Mouse (Mus musculus) forebrain, embryonic 14.5 days (tissue): ENCODE data around the gene Abcb7. TPM values are rescaled to one million over a fixed set of nuclear protein-coding genes. Genes with fewer than 3 reads are reported as not detected.

Experiments
- ATAC-seq: fragments of 200-750 bp; cut with Nextera tagmentation; 2 replicates; pipeline ENCODE4 v1.8.0; 2017; ENCODE audit warnings: mild to moderate bottlenecking, moderate library complexity
- DNase-seq: peaks from one replicate; pipeline ENCODE4 v3.0.0-alpha.2; 2015; ENCODE audit warnings: low spot score
- H3K27ac ChIP-seq: fragments of 300-500 bp; sonication (generic); 2 replicates; pipeline ENCODE4 v1.5.1; 2014; ENCODE audit warnings: low read depth, mild to moderate bottlenecking, control low read depth, low read length, moderate library complexity
- H3K27me3 ChIP-seq: fragments of 300-500 bp; sonication (generic); replicated peaks from 2 replicates; pipeline ENCODE4 v1.6.1; 2014; ENCODE audit warnings: low read length, control low read depth, mixed read lengths; ENCODE audit not compliant: control insufficient read depth, insufficient read depth
- H3K36me3 ChIP-seq: fragments of 300-500 bp; sonication (generic); 2 replicates; pipeline ENCODE4 v1.6.1; 2014; ENCODE audit warnings: low read length, control low read depth; ENCODE audit not compliant: control insufficient read depth, insufficient read depth
- H3K4me1 ChIP-seq: fragments of 300-500 bp; sonication (generic); 2 replicates; pipeline ENCODE4 v1.6.1; 2014; ENCODE audit warnings: antibody characterized with exemption, low read length, control low read depth; ENCODE audit not compliant: control insufficient read depth, insufficient read depth
- H3K4me2 ChIP-seq: fragments of 300-500 bp; sonication (generic); 2 replicates; pipeline ENCODE4 v1.6.1; 2014; ENCODE audit warnings: mild to moderate bottlenecking, control low read depth, low read length
- H3K4me3 ChIP-seq: fragments of 300-500 bp; sonication (generic); 2 replicates; pipeline ENCODE4 v1.5.1; 2014; ENCODE audit warnings: low read depth, low read length, control low read depth
- H3K9ac ChIP-seq: fragments of 300-500 bp; sonication (generic); 2 replicates; pipeline ENCODE4 v1.6.1; 2014; ENCODE audit warnings: mild to moderate bottlenecking, low read length, control low read depth, moderate library complexity
- H3K9me3 ChIP-seq: fragments of 300-500 bp; sonication (generic); replicated peaks from 2 replicates; pipeline ENCODE4 v1.6.1; 2016; ENCODE audit warnings: low read length, control low read depth, mixed read lengths; ENCODE audit not compliant: control insufficient read depth
- WGBS: fragments of 180-500 bp; shearing (Covaris S2); extraction: QIAGEN DNeasy Blood & Tissue Kit; methylation state at CpG from one replicate; pipeline ENCODE4 v1.1.7; 2014; 5-methylcytosine and 5-hydroxymethylcytosine counted together
- polyA plus RNA-seq: library from polyadenylated mRNA; unstranded; fragments of >200 nt; fragmentation: Nextera tagmentation; extraction: Ambion mirVana; gene quantifications from 2 replicates; pipeline ENCODE4 v1.2.1, GENCODE M21; 2014

The Abcb7 gene
- polyA plus RNA-seq, result 11.0 and 12.1 TPM in 2 replicates

DNA sequence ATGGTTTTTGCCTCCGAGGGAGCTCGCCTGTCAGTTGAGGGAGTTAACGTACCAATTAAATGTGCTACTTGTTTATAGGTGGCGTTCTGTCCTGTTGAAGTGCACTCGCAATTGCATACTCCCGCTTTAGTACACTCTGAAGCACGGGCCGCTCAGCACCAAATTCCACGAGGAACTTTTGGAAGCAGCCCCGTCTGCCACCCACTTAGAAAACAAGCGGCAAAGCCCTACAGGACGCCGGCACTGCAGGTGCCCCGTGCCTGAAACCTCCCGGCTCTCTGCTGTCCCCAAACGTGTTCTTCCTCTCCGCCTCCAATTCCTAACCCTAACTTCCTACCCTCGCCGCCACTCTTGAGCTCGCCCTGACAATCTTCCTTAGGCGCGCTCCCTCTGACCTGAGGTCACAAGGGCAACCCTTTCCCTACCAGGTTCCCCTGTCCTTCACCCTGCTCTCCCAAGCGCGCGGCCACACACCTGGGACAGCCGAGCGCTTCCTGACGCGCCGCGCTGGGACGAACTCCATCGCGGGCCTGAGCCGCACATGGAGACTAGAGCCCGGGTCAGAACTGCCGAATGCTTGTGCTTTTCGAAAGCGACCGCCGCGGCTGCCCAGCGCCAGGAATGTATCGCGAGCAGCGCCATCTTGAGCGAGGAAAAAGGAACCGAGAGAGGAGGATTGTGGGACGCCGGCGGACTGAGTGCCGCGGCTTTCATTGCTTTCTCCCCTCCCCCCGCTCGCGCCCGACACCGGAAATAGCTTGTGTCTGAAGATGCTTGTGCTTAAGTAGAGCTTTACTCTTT lies at the start of gene Abcb7:
Gene Abcb7 (minus strand): TSS at position 674 of the 801 bp plus-strand sequence.
- peak within 1 kb of the TSS; percentile 87 for H3K27ac ChIP-seq
- peak; percentile 98 for ATAC-seq
- H3K27me3 ChIP-seq, result no peaks in the 10 kb centered on the region
- no peaks in the 10 kb centered on the region for H3K4me1 ChIP-seq
- no peaks in the 10 kb centered on the region for H3K9me3 ChIP-seq
- no peaks in the 10 kb centered on the region for H3K36me3 ChIP-seq
- H3K9ac ChIP-seq, result peak within 1 kb of the TSS; percentile 73
- WGBS, result 28% methylated on average over 57 of the region's 58 CpGs
- peak within 1 kb of the TSS; percentile 57 for H3K4me3 ChIP-seq
- peak within 1 kb of the TSS; percentile 45 for H3K4me2 ChIP-seq
- DNase-seq, result peak; percentile 92

DNA sequence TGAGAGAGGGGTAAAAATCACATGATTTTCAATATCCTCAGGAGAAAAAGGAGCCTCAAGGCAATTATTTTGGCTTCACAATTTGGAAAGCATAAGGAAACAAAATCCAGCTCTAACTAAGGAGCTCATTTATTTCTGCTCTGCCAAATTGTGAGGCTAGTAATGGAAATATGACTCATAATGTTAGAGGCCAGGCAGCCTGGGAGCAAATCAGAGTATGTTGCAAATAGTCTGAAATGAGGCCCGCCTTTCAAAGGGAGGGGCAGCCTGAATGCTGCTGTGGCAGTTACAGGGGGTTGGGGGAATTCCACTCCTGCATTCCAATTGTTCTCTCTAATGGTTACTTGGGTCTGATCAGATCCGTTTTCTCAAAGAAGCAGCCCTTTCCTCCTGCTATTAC lies 48.1 kb upstream of the Abcb7 start:
- H3K27ac ChIP-seq, result no peak overlapping the region
- no peak overlapping the region for H3K4me2 ChIP-seq
- DNase-seq, result no peak
- H3K4me1 ChIP-seq, result no peaks in the 10 kb centered on the region
- WGBS, result 44% methylated on average over 2 of the region's 2 CpGs
- no peak overlapping the region for H3K4me3 ChIP-seq
- no peaks in the 10 kb centered on the region for H3K9me3 ChIP-seq
- no peak for ATAC-seq
- H3K27me3 ChIP-seq, result no peaks in the 10 kb centered on the region
- no peaks in the 10 kb centered on the region for H3K36me3 ChIP-seq
- no peak overlapping the region for H3K9ac ChIP-seq

DNA sequence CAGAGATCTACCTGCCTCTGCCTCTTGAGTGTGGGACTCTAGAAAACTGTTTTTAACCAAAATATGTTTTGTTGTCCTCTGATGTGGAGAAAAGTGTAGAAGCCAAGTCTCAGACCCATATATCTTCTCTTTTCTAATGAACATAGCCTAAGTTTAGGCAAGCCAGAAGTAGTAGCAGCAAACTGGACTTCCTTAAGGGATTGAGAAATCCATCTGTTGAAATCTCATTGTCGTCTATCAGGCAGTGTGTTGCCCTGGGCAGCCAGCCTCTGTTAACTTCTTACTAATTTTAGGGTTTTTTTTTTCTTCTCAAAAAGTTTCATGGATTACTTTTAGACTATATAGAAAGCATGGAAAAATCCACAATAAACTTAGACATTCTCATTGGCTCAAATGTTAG lies 38.8 kb upstream of the Abcb7 start:
- DNase-seq, result no peak
- no peak overlapping the region for H3K4me3 ChIP-seq
- H3K4me1 ChIP-seq, result no peaks in the 10 kb centered on the region
- H3K4me2 ChIP-seq, result no peak overlapping the region
- no peaks in the 10 kb centered on the region for H3K27me3 ChIP-seq
- no peak overlapping the region for H3K9ac ChIP-seq
- H3K27ac ChIP-seq, result no peak overlapping the region
- H3K36me3 ChIP-seq, result no peaks in the 10 kb centered on the region
- ATAC-seq, result no peak
- H3K9me3 ChIP-seq, result no peaks in the 10 kb centered on the region
- 83% methylated on average over 1 of the region's 1 CpGs for WGBS

DNA sequence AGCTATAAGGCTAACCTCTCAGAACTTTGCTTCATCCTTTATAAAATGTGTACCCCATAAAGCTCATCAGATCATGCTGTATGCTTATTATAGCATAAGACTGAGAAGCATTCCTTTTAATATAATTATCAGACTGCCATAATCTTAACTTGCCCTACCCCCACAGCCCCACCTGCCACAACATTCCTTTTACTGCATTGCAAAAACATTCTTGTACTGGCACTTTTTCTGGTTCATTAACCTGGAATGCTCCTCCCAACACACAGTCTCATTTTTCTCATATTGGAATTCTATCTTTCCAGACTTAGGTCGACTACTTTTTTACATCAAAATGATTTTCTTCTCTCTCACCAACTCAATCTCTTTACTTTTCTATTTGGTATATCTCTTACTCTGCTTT lies 19.8 kb upstream of the Abcb7 start:
- 26% methylated on average over 1 of the region's 1 CpGs for WGBS
- no peaks in the 10 kb centered on the region for H3K9me3 ChIP-seq
- H3K27ac ChIP-seq, result no peak overlapping the region
- H3K9ac ChIP-seq, result no peak overlapping the region
- H3K4me1 ChIP-seq, result no peaks in the 10 kb centered on the region
- no peak overlapping the region for H3K4me3 ChIP-seq
- no peaks in the 10 kb centered on the region; the same call in 1 of the 2 replicates for H3K27me3 ChIP-seq
- DNase-seq (no peak), ATAC-seq (no peak)
- no peaks in the 10 kb centered on the region for H3K36me3 ChIP-seq
- H3K4me2 ChIP-seq, result no peak overlapping the region

DNA sequence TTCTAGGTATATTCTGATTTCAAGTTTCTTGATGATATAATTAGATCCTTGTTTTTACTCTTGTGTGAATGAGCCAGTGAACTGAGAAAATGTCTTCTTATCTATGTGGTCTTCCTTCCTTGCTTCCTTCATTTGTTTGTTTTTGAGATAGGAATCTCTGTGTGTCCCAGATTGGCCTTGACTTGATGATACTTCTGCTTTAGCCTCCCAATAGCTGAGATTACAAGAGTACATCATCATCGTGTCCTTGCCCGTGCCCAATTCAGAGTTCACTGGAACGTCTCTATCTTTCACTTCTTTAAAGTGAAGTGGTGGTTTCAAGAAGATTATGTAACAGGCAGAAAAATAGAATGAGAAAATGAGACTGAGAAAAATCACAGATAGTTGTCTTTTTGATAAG lies 14.5 kb upstream of the Abcb7 start:
- DNase-seq, result no peak
- H3K4me1 ChIP-seq, result no peaks in the 10 kb centered on the region
- no peak overlapping the region for H3K4me2 ChIP-seq
- no peaks in the 10 kb centered on the region; the same call in 1 of the 2 replicates for H3K27me3 ChIP-seq
- H3K9ac ChIP-seq, result no peak overlapping the region
- H3K27ac ChIP-seq, result no peak overlapping the region
- H3K36me3 ChIP-seq, result no peaks in the 10 kb centered on the region
- WGBS, result 91% methylated on average over 3 of the region's 3 CpGs
- no peak for ATAC-seq
- no peaks in the 10 kb centered on the region for H3K9me3 ChIP-seq
- H3K4me3 ChIP-seq, result no peak overlapping the region

DNA sequence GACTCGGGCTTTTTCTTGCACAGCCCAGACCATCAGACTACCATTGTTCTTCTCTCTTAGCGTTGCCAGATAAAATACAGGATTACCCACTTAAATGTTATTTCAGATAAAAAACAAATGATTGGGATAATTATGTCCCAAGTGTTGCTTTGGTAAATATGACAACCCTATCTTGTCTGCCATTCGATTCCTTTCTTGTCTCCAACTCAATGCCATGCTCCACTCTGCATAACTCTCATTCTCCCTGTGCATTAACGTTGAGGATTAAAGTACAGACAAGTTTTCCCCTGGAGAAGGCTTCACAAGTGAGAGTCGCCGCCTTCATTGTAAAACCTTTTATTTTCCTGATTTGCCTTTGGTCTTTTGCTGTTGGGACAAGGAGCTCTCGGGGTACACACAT lies 339 bp upstream of the Abcb7 start:
- H3K4me2 ChIP-seq, result peak overlapping the region; percentile 40
- peak overlapping the region; percentile 57 for H3K4me3 ChIP-seq
- no peaks in the 10 kb centered on the region for H3K27me3 ChIP-seq
- no peaks in the 10 kb centered on the region for H3K9me3 ChIP-seq
- peak; percentile 25; the same call in 1 of the 2 replicates for ATAC-seq
- H3K36me3 ChIP-seq, result no peaks in the 10 kb centered on the region
- 43% methylated on average over 7 of the region's 7 CpGs for WGBS
- H3K4me1 ChIP-seq, result no peaks in the 10 kb centered on the region
- H3K27ac ChIP-seq, result peak overlapping the region; percentile 87
- no peak for DNase-seq
- no peak overlapping the region for H3K9ac ChIP-seq

DNA sequence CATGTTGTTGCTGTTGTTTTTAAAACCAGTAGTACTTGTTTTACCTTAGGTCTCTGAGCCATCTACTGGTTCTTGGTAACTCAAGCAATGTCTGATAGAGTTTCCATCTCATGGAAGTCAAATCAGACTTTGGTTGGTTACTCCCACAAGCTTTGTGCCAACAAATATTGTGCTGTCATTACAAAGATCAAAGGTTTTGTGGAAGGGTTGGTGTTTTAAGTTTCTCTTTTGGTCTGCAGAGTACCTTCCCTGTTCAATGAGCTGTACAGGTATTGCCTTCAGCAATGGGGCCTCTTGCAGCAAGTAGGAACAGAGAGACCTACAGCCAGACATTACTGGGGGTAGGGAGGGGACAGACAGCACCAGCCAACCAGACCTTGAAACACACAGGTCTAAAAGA lies 5.5 kb downstream of the Abcb7 start:
- Histone ChIP-seq H3K9ac (no peak overlapping the region), H3K4me3 (no peak overlapping the region), H3K36me3 (no peaks in the 10 kb centered on the region), H3K9me3 (no peaks in the 10 kb centered on the region), H3K27ac (no peak overlapping the region), H3K27me3 (no peaks in the 10 kb centered on the region), H3K4me1 (no peaks in the 10 kb centered on the region), H3K4me2 (no peak overlapping the region)
- ATAC-seq, result no peak
- DNase-seq, result no peak

DNA sequence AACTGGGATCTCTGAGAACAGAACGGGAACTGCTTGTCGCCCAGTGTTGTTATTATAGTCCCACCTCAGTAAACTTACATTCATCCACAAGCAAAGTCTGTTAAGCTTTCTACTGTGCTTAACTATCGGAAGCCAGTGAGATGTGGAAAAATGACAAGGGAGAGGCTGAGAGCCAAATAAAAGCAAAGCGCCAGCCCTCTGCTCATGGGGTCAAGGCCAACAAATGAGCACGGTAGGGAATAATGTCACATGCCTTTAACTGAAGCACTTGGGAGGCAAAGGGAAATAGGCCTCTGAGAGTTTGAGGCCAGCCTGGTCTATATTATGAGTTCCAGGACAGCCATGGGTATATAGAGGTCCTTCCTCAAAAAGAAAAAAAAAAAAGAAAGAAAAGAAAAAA lies 11.2 kb downstream of the Abcb7 start:
- Histone ChIP-seq H3K4me1 (no peaks in the 10 kb centered on the region), H3K9ac (no peak overlapping the region), H3K27me3 (no peaks in the 10 kb centered on the region), H3K36me3 (no peaks in the 10 kb centered on the region), H3K4me3 (no peak overlapping the region), H3K9me3 (no peaks in the 10 kb centered on the region), H3K27ac (no peak overlapping the region), H3K4me2 (no peak overlapping the region)
- DNase-seq (no peak), ATAC-seq (no peak)
- 76% methylated on average over 5 of the region's 5 CpGs for WGBS

DNA sequence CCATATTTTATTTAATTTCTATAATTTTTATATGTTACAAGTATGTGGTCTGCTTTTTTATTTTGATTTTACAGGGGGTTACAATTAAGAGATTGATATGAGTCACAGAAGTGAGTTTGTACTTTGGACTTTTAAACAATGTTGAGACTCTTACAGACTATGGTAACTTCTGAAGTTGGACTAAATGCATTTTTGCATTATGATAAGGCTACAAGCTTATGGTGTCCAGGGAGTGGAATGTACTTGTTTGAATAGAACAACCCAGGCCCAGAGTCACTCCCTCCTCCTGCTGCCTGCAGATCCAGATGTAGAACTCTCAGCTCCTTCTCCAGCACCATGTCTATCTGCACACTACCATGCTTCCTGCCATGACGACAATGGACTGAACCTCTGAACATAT lies 12.5 kb downstream of the Abcb7 start:
- no peak overlapping the region for H3K4me3 ChIP-seq
- no peaks in the 10 kb centered on the region for H3K36me3 ChIP-seq
- H3K9ac ChIP-seq, result no peak overlapping the region
- no peaks in the 10 kb centered on the region for H3K27me3 ChIP-seq
- no peaks in the 10 kb centered on the region for H3K4me1 ChIP-seq
- no peak overlapping the region for H3K4me2 ChIP-seq
- H3K9me3 ChIP-seq, result no peaks in the 10 kb centered on the region
- H3K27ac ChIP-seq, result no peak overlapping the region
- DNase-seq, result no peak
- ATAC-seq, result no peak
- 92% methylated on average over 1 of the region's 1 CpGs for WGBS
